ENCODE assay signal across 18 mouse cellular contexts in the genomic region with DNA sequence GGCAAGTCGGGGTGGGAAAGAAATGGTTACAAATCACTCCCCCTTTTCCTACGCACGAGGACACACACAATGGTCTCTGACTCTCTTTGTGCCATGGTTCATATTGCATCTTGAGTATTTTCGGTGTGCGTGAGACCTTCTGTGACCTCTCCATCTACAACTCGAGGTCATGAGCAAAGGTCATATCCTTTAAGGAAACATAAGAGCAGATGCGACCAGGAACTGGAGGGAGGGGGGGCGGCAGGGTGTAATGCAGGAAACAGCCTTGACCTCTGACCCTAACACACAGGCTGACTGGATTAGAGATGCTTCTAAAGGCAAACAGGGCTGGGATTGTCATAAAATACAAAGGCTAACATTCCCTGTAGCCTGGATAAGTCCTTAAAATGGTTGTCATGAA.
DNase-seq lines count a peak whose midpoint lies in the region; ATAC-seq lines count a peak whose summit lies in the region.
"Had no signal": no experiment of that assay in that cellular context is flagged by ENCODE, and none has a peak within 500 bp of the region (broad histone marks: within the 10 kb centered on the region; RNA-seq: fewer than 3 reads in every experiment).

No protein-coding gene starts in this region.

- no peaks in the 10 kb centered on the region for H3K27me3 ChIP-seq in embryonic facial prominence, embryonic 14.5 days (replicated peaks; ENCODE audit: control insufficient read depth, insufficient read depth, low read length)
- H3K27me3 ChIP-seq: CH12.LX; embryonic facial prominence, embryonic 12.5 days; heart, embryonic 13.5 days; liver, embryonic 13.5 days had no signal

- H3K4me1 ChIP-seq in embryonic facial prominence, embryonic 14.5 days (ENCODE audit: control insufficient read depth, insufficient read depth, low read length) = no peaks in the 10 kb centered on the region
- H3K4me1 ChIP-seq: embryonic facial prominence, embryonic 12.5 days; heart, embryonic 13.5 days; liver, embryonic 13.5 days; midbrain, embryonic 12.5 days had no signal

- WGBS in embryonic facial prominence, embryonic 14.5 days = 26% methylated on average over 8 of the region's 8 CpGs

- no peaks in the 10 kb centered on the region for H3K9me3 ChIP-seq in embryonic facial prominence, embryonic 14.5 days (ENCODE audit: control insufficient read depth, low read length)
- H3K9me3 ChIP-seq: embryonic facial prominence, embryonic 12.5 days; liver, embryonic 13.5 days; midbrain, embryonic 12.5 days had no signal

- H3K4me3 ChIP-seq in embryonic facial prominence, embryonic 14.5 days (ENCODE audit: low read depth, low read length) = no peak overlapping the region
- H3K4me3 ChIP-seq: embryonic facial prominence, embryonic 12.5 days; heart, embryonic 13.5 days; liver, embryonic 13.5 days; midbrain, embryonic 12.5 days; myocyte had no signal

- no peaks in the 10 kb centered on the region for H3K36me3 ChIP-seq in embryonic facial prominence, embryonic 14.5 days (ENCODE audit: control insufficient read depth, insufficient read depth, low read length)
- H3K36me3 ChIP-seq: embryonic facial prominence, embryonic 12.5 days; heart, embryonic 13.5 days; liver, embryonic 13.5 days; midbrain, embryonic 12.5 days had no signal

- no peak for ATAC-seq in embryonic facial prominence, embryonic 14.5 days (ENCODE audit: low read depth)
- ATAC-seq: activated CD4-positive, CD25-positive, alpha-beta regulatory T cell, adult 4 months; intestine, embryonic 16.5 days had no signal

- no peak overlapping the region for H3K4me2 ChIP-seq in embryonic facial prominence, embryonic 14.5 days (ENCODE audit: low read depth, low read length)
- H3K4me2 ChIP-seq: embryonic facial prominence, embryonic 12.5 days; heart, embryonic 13.5 days; liver, embryonic 13.5 days; midbrain, embryonic 12.5 days had no signal

- H3K27ac ChIP-seq in embryonic facial prominence, embryonic 14.5 days (replicated peaks; ENCODE audit: low read depth, low read length) = no peak overlapping the region
- H3K27ac ChIP-seq: embryonic facial prominence, embryonic 12.5 days; heart, embryonic 13.5 days; liver, embryonic 13.5 days; midbrain, embryonic 12.5 days had no signal

- intact Hi-C loops in left cerebral cortex, postnatal 4 days (cut with DNase I) = no loop called here

- H3K9ac ChIP-seq in embryonic facial prominence, embryonic 14.5 days (ENCODE audit: low read depth, low read length) = no peak overlapping the region
- H3K9ac ChIP-seq: embryonic facial prominence, embryonic 12.5 days; heart, embryonic 13.5 days; liver, embryonic 13.5 days; midbrain, embryonic 12.5 days had no signal

- peak; percentile 44 for DNase-seq in adrenal gland, adult 2 months
- DNase-seq in adrenal gland, adult 18-20 months (ENCODE audit: low spot score in 2 of 2) = no peak
- DNase-seq in kidney, postnatal 4 days = peak; percentile 46 to 65
- no peak for DNase-seq in kidney, adult 11 months
- peak; percentile 58 for DNase-seq in adrenal gland, postnatal 14 days
- DNase-seq in embryonic facial prominence, embryonic 14.5 days (ENCODE audit: low spot score) = peak; percentile 6
- no peak for DNase-seq in left cerebral cortex, postnatal 4 days
- no peak for DNase-seq in heart, adult 8-10 months (ENCODE audit: low spot score)
- DNase-seq: cerebellum, adult 9-11 months; liver, embryonic 13.5 days; right cerebral cortex, postnatal 14 days had no signal

Comparison
In these comparisons a context has a peak if more than half of its experiments do, and no peak if none do; other contexts are left out.
1. DNase-seq: peak in adrenal gland, adult 2 months (single experiment), kidney, postnatal 4 days (2 of 2), adrenal gland, postnatal 14 days (single experiment) and embryonic facial prominence, embryonic 14.5 days (single experiment); none in adrenal gland, adult 18-20 months (0 of 2), kidney, adult 11 months (single experiment), left cerebral cortex, postnatal 4 days (single experiment) and heart, adult 8-10 months (single experiment).